Mouse (Mus musculus): ENCODE data around the gene Prrt1. TPM values are rescaled to one million over a fixed set of nuclear protein-coding genes. Genes with fewer than 3 reads are reported as not detected.

The Prrt1 gene
- polyA plus RNA-seq, 1 experiment from 2014 or later, result 2.4 TPM

DNA sequence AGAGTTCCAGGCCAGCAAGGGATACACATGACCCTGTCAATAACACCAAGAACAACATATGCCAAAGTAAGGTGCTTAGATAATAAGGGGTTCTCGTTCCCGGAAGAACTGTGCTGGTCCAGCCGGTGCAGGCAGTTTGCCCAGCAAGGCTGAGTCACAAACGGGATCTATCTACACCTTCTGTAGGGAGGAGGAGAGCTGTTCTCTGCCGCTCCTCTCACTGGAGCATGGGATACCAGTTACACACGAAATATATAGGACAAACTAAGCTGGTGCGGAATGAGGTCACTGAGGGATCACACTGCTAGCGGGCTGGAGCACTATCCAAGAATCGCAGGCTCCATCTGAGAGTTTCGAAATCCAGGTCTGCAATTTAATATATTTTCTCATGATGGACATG lies 14.6 kb downstream of the Prrt1 start:
- Histone ChIP-seq H3K9me3 (ENCODE audit: control insufficient read depth, low read length) (no peaks in the 10 kb centered on the region), H3K4me3 (ENCODE audit: low read depth, low read length) (no peak overlapping the region), H3K9ac (ENCODE audit: low read length) (no peak overlapping the region), H3K27ac (ENCODE audit: low read depth, low read length) (no peak overlapping the region; the same call in 1 of the 2 replicates), H3K27me3 (ENCODE audit: control insufficient read depth, insufficient read depth, low read length) (no peaks in the 10 kb centered on the region), H3K4me1 (ENCODE audit: control insufficient read depth, insufficient read depth, low read length) (peaks cover 24% of the 10 kb centered on the region), H3K36me3 (ENCODE audit: control insufficient read depth, insufficient read depth, low read length) (0 out of 2 replicates have a peak, but pooled peaks cover under 1% of the 10 kb centered on the region), H3K4me2 (no peak overlapping the region)
- 85% methylated on average over 10 of the region's 10 CpGs for WGBS
- DNase-seq (ENCODE audit: low spot score, missing footprints) (no peak), ATAC-seq (ENCODE audit: low FRiP score) (no peak)

DNA sequence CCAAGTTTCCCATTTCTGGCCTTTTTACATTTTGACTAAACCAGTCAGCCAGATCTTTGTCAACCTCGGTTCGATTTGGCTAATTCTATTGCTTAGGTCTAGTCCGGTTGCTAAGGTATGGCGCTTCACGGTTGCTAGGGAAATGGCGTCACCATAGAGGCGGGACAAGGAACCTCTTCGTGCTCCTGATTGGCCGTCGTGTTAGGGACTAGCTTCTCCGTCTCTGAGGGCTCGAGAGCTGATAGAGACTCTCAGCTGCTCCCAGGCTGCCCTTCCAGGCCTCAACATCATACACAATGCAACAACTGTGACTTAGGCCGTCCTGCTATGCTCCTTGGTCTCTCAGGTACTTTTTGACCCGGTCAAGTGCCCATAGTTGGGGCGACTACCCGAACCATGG lies 15.3 kb downstream of the Prrt1 start, which contains the start of gene Fkbpl:
Gene Fkbpl (plus strand): TSS at position 157 of the 400 bp plus-strand sequence.
- DNase-seq (ENCODE audit: low spot score, missing footprints) (peak; percentile 100), ATAC-seq (ENCODE audit: low FRiP score) (peak; percentile 80)
- no peaks in the 10 kb centered on the region for H3K9me3 ChIP-seq (ENCODE audit: control insufficient read depth, low read length)
- under 1% methylated on average over 16 of the region's 16 CpGs for WGBS
- peak within 1 kb of the TSS; percentile 67 for H3K4me2 ChIP-seq
- H3K36me3 ChIP-seq (ENCODE audit: control insufficient read depth, insufficient read depth, low read length), result 0 out of 2 replicates have a peak, but pooled peaks cover 4% of the 10 kb centered on the region
- H3K27ac ChIP-seq (ENCODE audit: low read depth, low read length), result no peak within 1 kb of the TSS; the same call in none of the 2 replicates
- H3K9ac ChIP-seq (ENCODE audit: low read length), result peak within 1 kb of the TSS; percentile 64
- no peaks in the 10 kb centered on the region for H3K27me3 ChIP-seq (ENCODE audit: control insufficient read depth, insufficient read depth, low read length)
- peak within 1 kb of the TSS; percentile 50 for H3K4me3 ChIP-seq (ENCODE audit: low read depth, low read length)
- H3K4me1 ChIP-seq (ENCODE audit: control insufficient read depth, insufficient read depth, low read length), result peaks cover 24% of the 10 kb centered on the region

GRCm38 (mm10) chr17:34645256-34645829 lies 16.0 kb downstream of the Prrt1 start:
- Histone ChIP-seq H3K4me1 (ENCODE audit: control insufficient read depth, insufficient read depth, low read length) (peaks cover 24% of the 10 kb centered on the region), H3K27me3 (ENCODE audit: control insufficient read depth, insufficient read depth, low read length) (no peaks in the 10 kb centered on the region), H3K4me3 (ENCODE audit: low read depth, low read length) (peak overlapping the region; percentile 50), H3K9ac (ENCODE audit: low read length) (peak overlapping the region; percentile 64), H3K9me3 (ENCODE audit: control insufficient read depth, low read length) (no peaks in the 10 kb centered on the region), H3K36me3 (ENCODE audit: control insufficient read depth, insufficient read depth, low read length) (0 out of 2 replicates have a peak, but pooled peaks cover 5% of the 10 kb centered on the region), H3K4me2 (peak overlapping the region; percentile 67), H3K27ac (ENCODE audit: low read depth, low read length) (no peak overlapping the region; the same call in 1 of the 2 replicates)
- ATAC-seq (ENCODE audit: low FRiP score), result no peak
- 49% methylated on average over 10 of the region's 10 CpGs for WGBS
- DNase-seq (ENCODE audit: low spot score, missing footprints), result no peak

GRCm38 (mm10) chr17:34645831-34646511 lies 16.6 kb downstream of the Prrt1 start:
- Histone ChIP-seq H3K4me3 (ENCODE audit: low read depth, low read length) (no peak overlapping the region), H3K27me3 (ENCODE audit: control insufficient read depth, insufficient read depth, low read length) (no peaks in the 10 kb centered on the region), H3K36me3 (ENCODE audit: control insufficient read depth, insufficient read depth, low read length) (0 out of 2 replicates have a peak, but pooled peaks cover 6% of the 10 kb centered on the region), H3K9ac (ENCODE audit: low read length) (no peak overlapping the region), H3K4me1 (ENCODE audit: control insufficient read depth, insufficient read depth, low read length) (peaks cover 23% of the 10 kb centered on the region), H3K4me2 (no peak overlapping the region; the same call in 1 of the 2 replicates), H3K27ac (ENCODE audit: low read depth, low read length) (no peak overlapping the region), H3K9me3 (ENCODE audit: control insufficient read depth, low read length) (no peaks in the 10 kb centered on the region)
- ATAC-seq (ENCODE audit: low FRiP score) (no peak), DNase-seq (ENCODE audit: low spot score, missing footprints) (no peak)
- 90% methylated on average over 30 of the region's 30 CpGs for WGBS

GRCm38 (mm10) chr17:34646906-34647787 lies 17.8 kb downstream of the Prrt1 start, which contains the start of gene Atf6b:
Atf6b (plus strand) TSS chr17:34647146.
- Histone ChIP-seq H3K9ac (ENCODE audit: low read length) (peak within 1 kb of the TSS; percentile 92), H3K27ac (ENCODE audit: low read depth, low read length) (peak within 1 kb of the TSS; percentile 48; the same call in 1 of the 2 replicates), H3K4me2 (peak within 1 kb of the TSS; percentile 92), H3K36me3 (ENCODE audit: control insufficient read depth, insufficient read depth, low read length) (peaks cover 10% of the 10 kb centered on the region; the same call in 1 of the 2 replicates), H3K4me3 (ENCODE audit: low read depth, low read length) (peak within 1 kb of the TSS; percentile 94), H3K4me1 (ENCODE audit: control insufficient read depth, insufficient read depth, low read length) (peaks cover 17% of the 10 kb centered on the region), H3K27me3 (ENCODE audit: control insufficient read depth, insufficient read depth, low read length) (no peaks in the 10 kb centered on the region), H3K9me3 (ENCODE audit: control insufficient read depth, low read length) (no peaks in the 10 kb centered on the region)
- peak; percentile 97 for ATAC-seq (ENCODE audit: low FRiP score)
- WGBS, result 1% methylated on average over 63 of the region's 66 CpGs
- DNase-seq (ENCODE audit: low spot score, missing footprints), result peak; percentile 95

DNA sequence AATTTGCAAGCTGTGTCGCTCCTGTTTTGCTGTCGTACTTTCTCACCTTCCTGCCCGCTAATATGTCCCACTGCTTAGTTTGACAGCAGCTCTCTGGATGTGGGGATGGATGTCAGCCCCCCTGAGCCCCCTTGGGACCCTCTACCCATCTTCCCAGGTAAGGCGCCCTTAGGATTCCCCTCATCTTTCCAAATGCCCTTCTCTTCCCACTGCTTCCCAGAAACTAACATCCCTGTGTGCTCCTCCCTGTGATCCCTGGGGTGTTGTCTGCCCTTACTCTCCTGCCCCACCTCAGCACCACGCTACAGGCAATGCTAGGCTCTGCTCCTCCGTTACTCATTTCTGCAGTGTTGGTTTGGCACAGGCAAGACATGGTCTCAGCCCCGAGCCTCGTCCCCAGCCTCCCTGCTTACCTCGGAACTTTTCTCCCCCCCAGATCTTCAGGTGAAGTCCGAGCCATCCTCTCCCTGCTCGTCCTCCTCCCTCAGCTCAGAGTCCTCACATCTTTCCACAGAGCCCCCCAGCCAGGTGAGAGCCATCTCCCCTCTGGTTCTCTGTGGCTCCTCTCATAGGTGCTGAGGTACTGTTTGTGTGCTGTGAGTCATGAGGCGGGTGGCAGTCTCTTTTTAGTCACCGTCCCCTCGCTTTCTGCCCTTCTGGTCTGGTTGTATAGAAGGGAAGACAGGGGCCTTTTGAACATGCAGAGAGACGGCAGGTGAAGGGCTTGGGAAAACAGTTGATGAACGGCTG lies 19.0 kb downstream of the Prrt1 start:
- peaks cover 14% of the 10 kb centered on the region for H3K36me3 ChIP-seq (ENCODE audit: control insufficient read depth, insufficient read depth, low read length)
- no peak overlapping the region for H3K9ac ChIP-seq (ENCODE audit: low read length)
- peak overlapping the region; percentile 94 for H3K4me3 ChIP-seq (ENCODE audit: low read depth, low read length)
- H3K27ac ChIP-seq (ENCODE audit: low read depth, low read length), result no peak overlapping the region
- DNase-seq (ENCODE audit: low spot score, missing footprints), result no peak
- peaks cover 17% of the 10 kb centered on the region for H3K4me1 ChIP-seq (ENCODE audit: control insufficient read depth, insufficient read depth, low read length)
- WGBS, result 88% methylated on average over 16 of the region's 16 CpGs
- ATAC-seq (ENCODE audit: low FRiP score), result no peak
- peak overlapping the region; percentile 92 for H3K4me2 ChIP-seq
- H3K27me3 ChIP-seq (ENCODE audit: control insufficient read depth, insufficient read depth, low read length), result no peaks in the 10 kb centered on the region
- no peaks in the 10 kb centered on the region for H3K9me3 ChIP-seq (ENCODE audit: control insufficient read depth, low read length)

DNA sequence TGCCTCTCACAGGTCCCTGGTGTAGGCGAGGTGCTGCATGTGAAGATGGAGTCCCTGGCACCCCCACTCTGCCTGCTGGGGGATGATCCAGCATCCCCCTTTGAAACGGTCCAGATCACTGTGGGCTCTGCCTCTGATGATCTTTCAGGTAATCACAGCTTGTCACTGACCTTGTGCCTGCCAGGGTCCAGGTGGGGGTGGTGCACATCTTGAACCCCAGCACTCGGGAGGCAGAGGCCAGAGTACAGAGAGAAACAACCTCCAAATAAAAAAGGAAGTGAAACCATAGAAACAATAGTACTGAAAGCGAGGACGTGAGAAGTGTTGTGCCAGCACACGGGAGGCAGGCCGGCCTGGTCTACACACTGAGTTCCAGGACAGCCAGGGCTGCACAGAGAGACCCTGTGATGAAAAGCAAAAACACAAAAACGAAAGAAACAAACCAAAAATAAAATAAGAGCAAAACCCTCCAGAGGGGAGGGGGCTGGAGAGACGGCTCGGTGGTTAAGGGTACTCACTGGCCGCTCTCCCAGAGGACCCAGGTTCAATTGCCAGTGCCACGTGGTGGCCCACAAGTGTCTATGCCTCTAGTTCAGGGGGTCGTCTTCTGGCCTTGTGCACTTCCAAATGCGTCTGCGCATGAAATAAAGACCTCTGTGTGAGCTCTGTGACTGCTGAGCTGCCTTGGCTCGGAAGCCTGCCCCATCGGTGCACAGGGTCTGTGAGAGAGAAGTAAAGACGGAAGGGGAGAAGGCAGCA lies 20.0 kb downstream of the Prrt1 start:
- 87% methylated on average over 18 of the region's 18 CpGs for WGBS
- H3K4me2 ChIP-seq, result no peak overlapping the region
- no peak overlapping the region for H3K9ac ChIP-seq (ENCODE audit: low read length)
- ATAC-seq (ENCODE audit: low FRiP score), result no peak
- H3K27me3 ChIP-seq (ENCODE audit: control insufficient read depth, insufficient read depth, low read length), result no peaks in the 10 kb centered on the region
- H3K4me1 ChIP-seq (ENCODE audit: control insufficient read depth, insufficient read depth, low read length), result peaks cover 17% of the 10 kb centered on the region
- H3K4me3 ChIP-seq (ENCODE audit: low read depth, low read length), result no peak overlapping the region
- no peak for DNase-seq (ENCODE audit: low spot score, missing footprints)
- H3K27ac ChIP-seq (ENCODE audit: low read depth, low read length), result no peak overlapping the region
- peaks cover 14% of the 10 kb centered on the region for H3K36me3 ChIP-seq (ENCODE audit: control insufficient read depth, insufficient read depth, low read length)
- H3K9me3 ChIP-seq (ENCODE audit: control insufficient read depth, low read length), result no peaks in the 10 kb centered on the region

- Histone ChIP-seq H3K36me3 (ENCODE audit: control insufficient read depth, insufficient read depth, low read length) (peaks cover 14% of the 10 kb centered on the region), H3K4me2 (no peak overlapping the region), H3K9ac (ENCODE audit: low read length) (no peak overlapping the region), H3K27me3 (ENCODE audit: control insufficient read depth, insufficient read depth, low read length) (no peaks in the 10 kb centered on the region), H3K9me3 (ENCODE audit: control insufficient read depth, low read length) (no peaks in the 10 kb centered on the region), H3K4me3 (ENCODE audit: low read depth, low read length) (no peak overlapping the region), H3K4me1 (ENCODE audit: control insufficient read depth, insufficient read depth, low read length) (peaks cover 10% of the 10 kb centered on the region), H3K27ac (ENCODE audit: low read depth, low read length) (no peak overlapping the region)
- 95% methylated on average over 14 of the region's 14 CpGs for WGBS
- DNase-seq (ENCODE audit: low spot score, missing footprints) (no peak), ATAC-seq (ENCODE audit: low FRiP score) (no peak)
Measured at GRCm38 (mm10) chr17:34650781-34651180, 21.4 kb downstream of the Prrt1 start.

Data from midbrain, embryonic 11.5 days (tissue).